Mouse (Mus musculus): ENCODE data around the gene Mrpl34.

The Mrpl34 gene

DNA sequence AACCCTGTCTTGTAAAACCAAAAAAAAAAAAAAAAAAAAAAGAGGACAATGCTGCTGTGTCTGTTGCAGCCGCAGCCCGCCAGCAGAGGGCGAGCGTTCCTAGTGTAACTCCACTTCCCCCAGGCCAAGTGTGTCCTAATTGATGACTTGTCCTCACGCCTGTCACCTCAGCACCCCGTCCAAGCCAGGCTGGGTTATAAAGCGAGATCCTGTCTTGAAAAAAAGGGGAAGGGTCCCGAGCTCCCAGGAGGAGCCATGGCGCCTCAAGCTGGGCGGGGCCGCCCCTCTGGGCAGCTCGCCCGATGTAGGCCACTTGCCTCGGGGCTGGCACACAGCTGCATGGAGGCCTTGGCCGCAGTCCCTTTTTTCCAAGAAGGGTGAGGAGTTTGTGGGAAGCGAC is 30.3 kb downstream of the Mrpl34 start:
- in situ Hi-C loops (cut with MseI, MboI) = no loop called here

DNA sequence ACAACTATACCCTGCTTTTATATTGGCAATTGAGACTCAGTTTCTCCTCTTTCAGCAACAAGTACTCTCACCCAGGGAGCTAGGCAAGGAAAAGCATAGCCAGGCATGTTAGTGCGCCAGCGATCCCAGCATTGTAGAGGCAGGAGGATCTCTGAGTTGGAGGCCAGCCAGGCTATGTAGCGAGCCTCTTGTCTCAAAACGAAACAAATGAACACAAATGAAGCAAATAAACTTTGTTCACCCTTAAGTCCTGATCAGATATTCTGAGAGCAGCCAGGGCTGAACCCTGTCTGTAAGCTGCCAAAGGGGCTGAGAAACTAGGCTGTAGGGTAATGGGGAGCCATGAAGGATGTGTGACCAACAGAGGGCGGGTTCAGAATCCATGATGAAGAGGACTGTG is 31.1 kb downstream of the Mrpl34 start:
- in situ Hi-C loops (cut with MseI, MboI) = no loop called here

DNA sequence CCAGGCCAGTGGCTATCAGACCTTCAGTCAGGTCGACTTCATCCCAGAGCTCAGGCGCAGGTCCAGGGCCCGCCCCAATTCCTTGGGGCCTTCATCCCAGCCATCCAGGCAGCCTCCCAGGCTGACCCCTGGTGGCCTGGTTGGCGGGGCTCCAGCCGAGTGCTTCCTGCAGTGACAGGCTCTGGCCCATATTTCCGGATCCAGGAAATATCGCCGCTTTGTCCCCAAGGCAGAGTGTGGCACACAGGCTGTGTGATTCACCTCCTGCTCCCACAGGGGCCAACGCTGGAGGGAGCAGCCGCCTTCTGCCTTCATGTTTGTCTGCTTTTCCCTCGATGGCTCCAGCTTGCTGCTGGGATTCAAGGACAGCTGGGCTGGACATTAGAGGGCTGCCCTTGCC is 31.7 kb downstream of the Mrpl34 start:
- in situ Hi-C loops (cut with MseI, MboI) = no loop called here

DNA sequence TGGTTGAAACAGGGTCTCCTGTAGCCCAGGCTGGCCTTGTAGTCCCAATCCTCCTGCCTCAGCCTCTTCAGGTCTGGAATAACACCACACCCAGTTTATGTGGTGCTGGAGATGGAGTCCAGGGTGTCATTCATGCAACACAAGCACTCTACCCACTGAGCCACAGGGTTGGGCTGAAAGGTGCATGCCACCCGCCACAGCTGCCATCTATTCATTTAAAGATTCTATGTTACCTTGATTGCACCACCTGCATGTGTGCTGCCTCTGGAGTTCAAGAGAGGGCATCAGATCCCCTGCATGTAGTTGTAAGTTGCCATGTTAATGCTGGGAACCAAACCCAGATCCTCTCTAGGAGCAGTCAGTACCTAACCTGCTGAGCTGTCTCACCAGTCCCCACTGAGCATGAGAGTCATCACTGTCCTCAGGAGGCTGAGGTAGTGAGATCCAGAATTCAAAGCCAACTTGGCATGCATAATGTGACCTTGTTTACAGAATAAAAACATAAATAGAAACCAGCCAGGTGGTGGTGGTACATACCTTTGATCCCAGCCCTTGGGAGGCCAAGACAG is 32.4 kb downstream of the Mrpl34 start:
- in situ Hi-C loops (cut with MseI, MboI) = no loop called here

DNA sequence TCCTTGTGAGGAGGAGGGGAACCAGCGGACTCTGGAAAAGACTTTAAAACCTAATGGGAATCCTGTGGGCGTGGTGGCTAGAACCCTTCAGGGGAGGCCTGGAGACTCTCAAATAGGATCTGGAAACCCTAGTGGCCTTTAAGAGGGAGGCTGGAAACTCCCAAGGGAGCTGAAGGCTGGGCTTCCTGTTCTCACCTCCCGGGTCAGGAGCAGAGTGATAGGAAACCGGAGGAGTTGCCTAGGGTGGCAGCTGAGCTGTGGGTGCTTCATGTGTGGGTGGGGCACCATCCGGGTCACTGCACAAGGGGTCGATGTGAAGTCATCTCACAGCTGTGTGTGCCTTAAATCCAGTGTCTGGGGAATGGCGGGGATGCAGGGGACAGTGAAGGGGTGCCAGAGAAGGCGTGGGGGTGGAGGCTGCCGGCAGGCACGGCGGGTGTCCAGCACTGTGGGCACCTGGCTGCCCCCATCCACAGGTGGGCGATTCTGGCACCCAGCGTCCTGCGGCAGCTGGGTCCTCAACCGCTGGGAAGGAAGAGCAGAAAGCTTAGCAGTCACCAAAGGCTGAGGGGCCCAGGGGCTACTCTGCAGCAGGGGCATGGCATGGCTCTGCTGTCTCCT is 33.2 kb downstream of the Mrpl34 start:
- in situ Hi-C loops (cut with MseI, MboI) = no loop called here

DNA sequence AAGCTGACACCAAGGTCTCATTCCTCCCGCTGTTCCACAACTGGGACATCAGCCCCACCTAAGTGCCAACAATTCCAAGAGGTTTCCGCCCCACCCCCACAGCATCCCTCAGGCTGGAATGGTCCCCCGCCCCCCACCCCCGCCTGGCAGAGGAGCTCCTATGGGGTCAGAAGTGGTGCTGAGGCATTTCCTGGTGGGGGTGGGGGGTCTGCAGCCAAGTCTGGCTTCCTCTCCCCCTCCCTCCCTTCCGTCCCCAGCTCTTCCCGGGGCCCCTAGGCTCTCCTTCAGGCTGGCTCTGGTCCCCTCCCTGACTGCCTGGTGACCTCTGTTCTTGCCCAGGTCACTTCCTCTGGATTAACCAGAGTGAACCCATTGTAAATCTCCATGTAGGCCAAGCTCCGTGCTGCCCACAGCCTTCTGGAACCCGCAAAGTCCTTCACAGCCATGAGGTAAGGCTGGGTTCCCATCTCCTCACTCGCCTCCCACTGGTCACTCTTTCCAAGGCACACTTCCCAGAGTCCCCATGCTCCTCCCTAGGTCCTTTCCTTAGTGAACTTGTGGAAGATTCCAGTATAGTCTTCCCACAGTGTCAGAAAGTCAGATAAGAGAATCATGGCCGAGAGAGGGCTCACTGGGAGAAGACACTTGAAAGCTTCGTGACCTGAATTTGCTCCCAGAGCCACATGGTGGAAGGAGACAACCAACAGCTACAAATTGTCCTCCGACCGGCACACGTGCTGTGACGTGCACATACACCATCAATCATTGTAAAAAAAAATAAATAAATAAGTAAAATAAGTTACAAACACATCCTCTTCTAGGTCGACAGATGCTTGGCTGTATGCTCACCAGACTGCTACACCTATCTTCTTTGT is 34.3 kb downstream of the Mrpl34 start:
- in situ Hi-C loops (cut with MseI, MboI) = no loop called here

DNA sequence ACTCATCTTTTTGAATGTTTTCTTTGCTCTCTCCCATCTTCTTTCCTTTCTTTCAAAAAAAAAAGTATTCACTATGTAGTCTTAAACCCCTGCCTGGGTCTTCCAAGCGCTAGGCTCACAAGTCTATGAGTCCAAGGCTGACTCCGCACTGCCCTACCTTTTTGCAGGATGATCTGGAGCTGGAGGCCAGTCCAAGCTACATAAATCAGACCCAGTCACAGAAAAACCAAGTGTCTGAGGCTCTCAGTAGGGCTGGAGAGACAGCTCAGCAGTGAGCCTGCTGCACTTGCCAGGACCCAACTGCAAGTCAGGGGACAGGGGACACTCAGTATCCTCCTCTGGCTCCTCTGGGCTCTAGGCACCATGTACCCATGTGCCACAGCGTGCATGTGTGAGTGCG is 39.6 kb downstream of the Mrpl34 start:
- in situ Hi-C loops (cut with MseI, MboI) = no loop called here

DNA sequence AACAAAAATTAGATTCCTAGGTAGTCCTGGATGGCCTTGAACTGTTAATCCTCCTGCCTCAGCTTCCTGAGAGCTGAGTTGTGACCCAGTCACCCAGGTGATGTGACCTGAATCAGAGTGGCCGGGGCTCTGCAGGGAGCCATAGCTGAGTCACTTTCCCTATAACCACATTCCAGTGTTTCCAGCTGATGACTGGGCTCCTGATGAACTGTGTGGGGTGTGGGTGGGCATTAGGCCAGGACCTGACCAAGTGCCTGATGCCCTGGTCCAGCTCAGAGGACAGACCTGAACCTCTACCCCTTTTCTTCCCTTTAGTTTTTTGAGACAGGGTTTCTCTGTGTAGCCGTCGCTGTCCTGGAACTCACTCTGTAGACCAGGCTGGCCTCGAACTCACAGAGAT is 40.6 kb downstream of the Mrpl34 start:
- in situ Hi-C loops (cut with MseI, MboI) = no loop called here

DNA sequence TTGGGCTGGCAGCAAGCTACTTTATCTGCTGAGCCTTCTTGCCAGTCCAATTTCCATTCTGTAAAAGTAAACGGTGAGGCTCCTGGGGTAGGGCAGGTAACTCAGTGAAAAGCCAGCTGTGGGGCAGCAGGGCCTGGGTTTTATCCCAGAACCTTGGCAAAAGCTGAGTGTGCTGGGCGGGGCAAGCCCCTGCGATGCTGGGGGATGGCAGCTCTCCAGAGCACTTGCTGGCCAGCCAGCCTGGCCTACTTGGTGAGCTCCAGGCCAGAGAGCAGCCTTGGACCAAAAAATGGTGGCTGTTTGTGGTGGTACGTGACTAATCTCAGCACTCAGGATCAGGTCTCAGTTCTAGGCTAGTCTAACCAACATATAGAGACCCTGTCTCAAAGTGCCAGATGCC is 41.2 kb downstream of the Mrpl34 start:
- in situ Hi-C loops (cut with MseI, MboI) = no loop called here

DNA sequence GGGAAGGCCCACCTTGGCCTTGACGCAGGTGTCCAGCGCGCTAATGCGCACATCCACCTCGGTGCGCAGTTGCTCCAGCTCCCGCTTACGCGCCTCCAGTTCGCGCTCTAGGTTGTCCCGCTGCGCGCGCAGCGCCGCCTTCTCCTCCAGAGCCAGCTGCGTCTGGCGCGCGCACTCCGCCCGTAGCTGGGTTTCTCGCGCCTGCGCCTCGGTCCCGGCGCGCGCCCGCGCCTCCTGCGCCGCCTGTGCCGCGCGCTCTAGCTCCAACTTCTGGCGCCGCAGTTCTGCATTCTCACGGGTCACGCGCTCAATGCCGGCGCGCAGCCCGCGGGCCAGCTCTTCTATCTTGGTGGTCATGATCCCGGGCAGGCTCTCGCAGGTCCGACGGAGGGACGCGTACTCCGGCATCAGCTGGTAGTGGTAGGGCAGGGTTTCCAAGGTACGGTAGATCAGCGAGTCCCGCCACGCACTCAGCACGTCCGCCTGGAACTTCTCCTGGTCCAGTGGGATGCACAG is 42.9 kb downstream of the Mrpl34 start:
- in situ Hi-C loops (cut with MseI, MboI) = no loop called here

DNA sequence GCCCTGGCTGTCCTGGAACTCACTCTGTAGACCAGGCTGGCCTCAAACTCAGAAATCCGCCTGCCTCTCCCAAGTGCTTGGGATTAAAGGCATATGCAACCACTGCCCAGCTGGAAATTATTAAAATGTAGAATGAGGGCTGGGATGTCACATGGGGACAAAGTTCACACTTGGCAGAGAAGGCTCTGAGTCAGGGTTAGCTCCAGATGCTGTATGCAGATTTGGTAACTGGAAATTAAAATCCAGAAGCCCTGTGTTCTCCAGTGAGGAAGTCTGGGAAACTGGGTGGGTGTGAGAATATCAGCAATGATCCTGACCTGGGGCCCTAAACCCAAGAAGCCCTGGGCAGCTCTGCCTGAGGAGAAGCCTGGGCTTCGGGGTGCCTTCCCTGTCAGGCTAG is 44.6 kb downstream of the Mrpl34 start:
- in situ Hi-C loops (cut with MseI, MboI) = no loop called here

DNA sequence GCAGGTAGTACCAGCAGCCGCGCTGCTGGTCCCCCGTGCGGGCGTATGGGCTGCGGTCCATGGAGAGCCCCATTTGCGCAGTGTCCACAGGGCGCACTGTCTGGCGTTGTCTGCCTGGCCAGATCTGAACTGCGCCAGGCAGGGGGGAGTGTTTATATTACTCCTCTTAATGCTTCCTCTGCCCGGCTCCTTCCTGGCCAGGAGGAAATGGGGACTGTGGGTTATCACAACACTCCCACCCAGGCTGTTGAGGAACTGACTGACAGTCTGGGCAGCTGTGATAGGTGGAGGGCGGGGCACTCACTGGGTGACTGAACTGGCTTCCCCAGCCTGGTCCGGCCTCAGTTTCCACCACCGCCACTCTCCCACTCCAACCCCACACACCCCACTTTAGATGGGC is 46.9 kb downstream of the Mrpl34 start, which contains the start of gene Plvap:
Plvap (minus strand) TSS at position 109 of the 400 bp plus-strand sequence.
- in situ Hi-C loops (cut with MseI, MboI) = no loop called here

DNA sequence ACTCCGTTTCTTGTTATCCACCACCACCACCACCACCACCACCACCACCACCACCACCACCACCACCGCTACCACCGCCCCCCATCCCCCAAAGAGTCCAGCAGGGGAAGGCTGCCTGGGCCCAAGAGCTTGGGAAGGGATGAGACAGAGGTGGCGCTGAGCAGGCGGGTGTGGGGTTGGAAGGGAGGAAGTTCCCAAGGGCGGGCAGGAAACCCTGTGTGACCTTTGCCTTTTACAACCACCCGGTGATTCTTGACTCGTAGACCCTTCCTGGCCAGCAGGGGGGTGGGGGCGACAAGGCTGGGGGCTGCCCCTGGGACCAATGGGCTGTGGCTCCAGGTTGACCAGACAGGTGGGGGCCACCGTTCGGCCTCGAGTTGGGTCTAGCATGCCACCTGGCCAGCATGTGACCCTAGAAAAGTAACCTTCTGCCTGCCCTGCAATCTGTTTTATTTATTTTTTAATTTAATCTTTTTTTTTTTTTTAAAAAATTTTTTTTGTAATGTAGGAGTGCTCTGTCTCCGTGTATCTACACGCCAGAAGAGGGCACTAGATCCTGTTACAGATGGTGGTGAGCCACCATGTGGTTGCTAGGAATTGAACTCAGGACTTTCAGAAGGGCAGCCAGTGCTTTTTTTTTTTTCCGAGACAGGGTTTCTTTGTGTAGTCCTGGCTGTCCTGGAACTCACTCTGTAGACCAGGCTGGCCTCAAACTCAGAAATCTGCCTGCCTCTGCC is 48.4 kb downstream of the Mrpl34 start:
- in situ Hi-C loops (cut with MseI, MboI) = no loop called here

DNA sequence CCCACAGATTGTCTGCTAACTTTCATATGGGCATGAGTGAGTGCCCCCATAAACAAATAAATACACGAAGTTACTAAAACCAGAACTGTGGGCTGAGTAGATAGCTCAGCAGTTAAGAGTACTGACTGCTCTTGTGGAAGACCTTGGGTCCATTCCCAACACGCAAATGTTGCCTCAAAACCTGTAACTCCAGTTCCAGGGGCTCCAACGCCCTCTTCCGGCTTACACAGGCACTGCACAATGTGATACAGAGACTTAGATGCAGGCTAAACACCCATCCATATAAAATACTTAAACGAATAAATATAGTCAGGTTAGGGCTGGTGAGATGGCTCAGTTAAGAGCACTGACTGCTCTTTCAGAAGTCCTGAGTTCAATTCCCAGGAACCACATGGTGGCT is 50.3 kb downstream of the Mrpl34 start:
- in situ Hi-C loops (cut with MseI, MboI) = no loop called here

All from mouse trophoblast stem cell (cell line).